Mouse (Mus musculus) heart, postnatal 0 days (tissue): ENCODE results near the gene Med11. TPM values are rescaled to one million over a fixed set of nuclear protein-coding genes. Genes with fewer than 3 reads are reported as not detected.
A peak's percentile ranks its signal among the peaks of the same experiment; 100 is the strongest.

Experiments
- ATAC-seq: fragments of 200-750 bp; cut with Nextera tagmentation; 2 replicates; pipeline ENCODE4 v1.8.0; 2017; ENCODE audit warnings: low read depth, moderate number of reproducible peaks, moderate library complexity; ENCODE audit not compliant: insufficient read depth
- DNase-seq: peaks from one replicate; pipeline ENCODE4 v3.0.0-alpha.2; 2016; ENCODE audit warnings: low spot score
- H3K27ac ChIP-seq: fragments of 300-500 bp; sonication (generic); 2 replicates; pipeline ENCODE4 v1.5.1; 2014; ENCODE audit warnings: low read depth, mild to moderate bottlenecking
- H3K27me3 ChIP-seq: fragments of 300-500 bp; sonication (generic); 2 replicates; pipeline ENCODE4 v1.6.1; 2014; ENCODE audit warnings: low read length, mixed read lengths; ENCODE audit not compliant: control insufficient read depth, insufficient read depth
- H3K36me3 ChIP-seq: fragments of 300-500 bp; sonication (generic); replicated peaks from 2 replicates; pipeline ENCODE4 v1.6.1; 2014; ENCODE audit warnings: low read length, mixed read lengths; ENCODE audit not compliant: control insufficient read depth, insufficient read depth
- H3K4me1 ChIP-seq: fragments of 300-500 bp; sonication (generic); 2 replicates; pipeline ENCODE4 v1.6.1; 2014; ENCODE audit warnings: antibody characterized with exemption; ENCODE audit not compliant: control insufficient read depth, insufficient read depth
- H3K4me2 ChIP-seq: fragments of 300-500 bp; sonication (generic); 2 replicates; pipeline ENCODE4 v1.6.1; 2014; ENCODE audit warnings: low read depth, mild to moderate bottlenecking, low read length, moderate library complexity
- H3K4me3 ChIP-seq: fragments of 300-500 bp; sonication (generic); 2 replicates; pipeline ENCODE4 v1.5.1; 2014; ENCODE audit warnings: low read depth, low read length
- H3K9ac ChIP-seq: fragments of 300-500 bp; sonication (generic); replicated peaks from 2 replicates; pipeline ENCODE4 v1.6.1; 2014; ENCODE audit warnings: low read depth, low read length, mixed read lengths
- H3K9me3 ChIP-seq: fragments of 300-500 bp; sonication (generic); replicated peaks from 2 replicates; pipeline ENCODE4 v1.6.1; 2016; ENCODE audit warnings: low read length; ENCODE audit not compliant: control insufficient read depth
- CTCF ChIP-seq: IDR thresholded peaks from 2 replicates; pipeline ENCODE4 v1.5.1; 2016; ENCODE audit warnings: antibody characterized with exemption, control low read depth, low read depth
- EP300 ChIP-seq: IDR thresholded peaks from 2 replicates; pipeline ENCODE4 v1.6.1; 2016; ENCODE audit warnings: antibody characterized with exemption, low read depth
- WGBS: fragments of 180-500 bp; shearing (Covaris S2); extraction: QIAGEN DNeasy Blood & Tissue Kit; methylation state at CpG from one replicate; pipeline ENCODE4 v1.1.7; 2014; 5-methylcytosine and 5-hydroxymethylcytosine counted together
- microRNA-seq: library from miRNA; unstranded; fragments of <30 nt; microRNA quantifications from one replicate; pipeline ENCODE4, GENCODE M21; 2016
- polyA plus RNA-seq: library from polyadenylated mRNA; unstranded; fragments of >200 nt; fragmentation: Nextera tagmentation; extraction: Ambion mirVana; gene quantifications from 2 replicates; pipeline ENCODE4 v1.2.1, GENCODE M21; 2015
- total RNA-seq: library from RNA; depleted of rRNA; stranded (reverse); fragments of >200 nt; gene quantifications from 2 replicates; pipeline ENCODE4 v1.2.3, GENCODE M21; 2014; ENCODE audit warnings: low replicate concordance; rRNA removed

Med11 gene
- total and polyA plus RNA-seq, 2 experiments from 2014 or later = 13.7 to 28.3 TPM

GRCm38 (mm10) chr11:70499566-70500475, 48.1 kb downstream of the Med11 start:
- no peaks in the 10 kb centered on the region for H3K36me3 ChIP-seq
- no peaks in the 10 kb centered on the region for H3K27me3 ChIP-seq
- DNase-seq = no peak
- H3K4me1 ChIP-seq = no peaks in the 10 kb centered on the region
- no peak overlapping the region for H3K4me2 ChIP-seq
- 59% methylated on average over 14 of the region's 14 CpGs for WGBS
- no peak overlapping the region for H3K9ac ChIP-seq
- no peak overlapping the region for H3K4me3 ChIP-seq
- H3K9me3 ChIP-seq = no peaks in the 10 kb centered on the region
- no peak for ATAC-seq
- TF ChIP-seq EP300 (no peak), CTCF (peak; percentile 34; the same call in 1 of the 2 replicates)
- H3K27ac ChIP-seq = no peak overlapping the region

- TF ChIP-seq EP300 = no peak
- no peak for TF ChIP-seq CTCF
- Histone ChIP-seq H3K36me3 (no peaks in the 10 kb centered on the region), H3K4me1 (no peaks in the 10 kb centered on the region), H3K27me3 (no peaks in the 10 kb centered on the region), H3K9me3 (no peaks in the 10 kb centered on the region), H3K27ac (no peak overlapping the region), H3K4me2 (no peak overlapping the region), H3K4me3 (no peak overlapping the region), H3K9ac (no peak overlapping the region)
- 82% methylated on average over 1 of the region's 1 CpGs for WGBS
- ATAC-seq = no peak
- DNase-seq = no peak
Observed at GRCm38 (mm10) chr11:70500476-70500812, 48.7 kb downstream of the Med11 start.

- no peak for ATAC-seq
- H3K36me3 ChIP-seq = no peaks in the 10 kb centered on the region
Observed at GRCm38 (mm10) chr11:70502018-70502417, 50.3 kb downstream of the Med11 start.

More at GRCm38 (mm10) chr11:70502018-70502417, 50.3 kb downstream of the Med11 start:
- Histone ChIP-seq H3K4me3 (no peak overlapping the region), H3K27ac (no peak overlapping the region), H3K9me3 (no peaks in the 10 kb centered on the region), H3K27me3 (no peaks in the 10 kb centered on the region), H3K9ac (no peak overlapping the region), H3K4me2 (no peak overlapping the region), H3K4me1 (no peaks in the 10 kb centered on the region)
- DNase-seq = no peak
- WGBS = 55% methylated on average over 3 of the region's 3 CpGs
- TF ChIP-seq CTCF (no peak), EP300 (no peak)

Small RNA genes lying within 50 kb of the gene (microRNA-seq; reads per million reads assigned to microRNA genes)
- not detected for gene Mir7115

Other genes starting within 250 kb of the Med11 start
Only the 30 nearest of the 31 such genes appear.
- gene Slc16a11, start 239.2 kb upstream of the Med11 start, total RNA-seq = 3.1 TPM in 1 of 2 replicates, not detected in the other
- 0.25 and 0.58 TPM in 2 replicates for gene Slc16a11, start 239.2 kb upstream of the Med11 start, polyA plus RNA-seq
- gene Slc16a13, start 230.9 kb upstream of the Med11 start, total RNA-seq = 3.1 and 5.5 TPM in 2 replicates
- 4.4 and 4.5 TPM in 2 replicates for gene Slc16a13, start 230.9 kb upstream of the Med11 start, polyA plus RNA-seq
- gene Bcl6b, start 222.1 kb upstream of the Med11 start, total RNA-seq = 12.8 and 44.1 TPM in 2 replicates
- gene Bcl6b, start 222.1 kb upstream of the Med11 start, polyA plus RNA-seq = 16.8 and 18.9 TPM in 2 replicates
- 47.7 and 60.5 TPM in 2 replicates for gene 0610010K14Rik, start 214.0 kb upstream of the Med11 start, total RNA-seq
- gene 0610010K14Rik, start 214.0 kb upstream of the Med11 start, polyA plus RNA-seq = 96.5 and 102 TPM in 2 replicates
- gene Gm21988, start 212.1 kb upstream of the Med11 start, total RNA-seq = 6.8 and 15.2 TPM in 2 replicates
- gene Gm21988, start 212.1 kb upstream of the Med11 start, polyA plus RNA-seq = 7.5 and 8.6 TPM in 2 replicates
- 13.1 and 75.0 TPM in 2 replicates for gene Rnasek, start 212.1 kb upstream of the Med11 start, total RNA-seq
- 311 and 336 TPM in 2 replicates for gene Rnasek, start 212.1 kb upstream of the Med11 start, polyA plus RNA-seq
- gene Alox12, start 196.6 kb upstream of the Med11 start, total RNA-seq = 1.4 and 2.5 TPM in 2 replicates
- 2.3 TPM in 2 replicates for gene Alox12, start 196.6 kb upstream of the Med11 start, polyA plus RNA-seq
- gene Alox12e, start 129.3 kb upstream of the Med11 start, total RNA-seq = not detected in 2 replicates
- 0.05 TPM in 1 of 2 replicates, not detected in the other for gene Alox12e, start 129.3 kb upstream of the Med11 start, polyA plus RNA-seq
- 0.23 TPM in 1 of 2 replicates, not detected in the other for gene Alox15, start 99.9 kb upstream of the Med11 start, total RNA-seq
- gene Alox15, start 99.9 kb upstream of the Med11 start, polyA plus RNA-seq = 0.11 and 0.22 TPM in 2 replicates
- 15.1 and 15.9 TPM in 2 replicates for gene Pelp1, start 41.9 kb upstream of the Med11 start, total RNA-seq
- gene Pelp1, start 41.9 kb upstream of the Med11 start, polyA plus RNA-seq = 10.9 and 11.0 TPM in 2 replicates
- 9.5 and 27.5 TPM in 2 replicates for gene Arrb2, start 19.3 kb upstream of the Med11 start, total RNA-seq
- gene Arrb2, start 19.3 kb upstream of the Med11 start, polyA plus RNA-seq = 4.8 and 6.0 TPM in 2 replicates
- gene Zmynd15, start 7.5 kb downstream of the Med11 start, total RNA-seq = 0.04 and 5.0 TPM in 2 replicates
- 1.3 TPM in 2 replicates for gene Zmynd15, start 7.5 kb downstream of the Med11 start, polyA plus RNA-seq
- 5.9 and 12.8 TPM in 2 replicates for gene Cxcl16, start 8.1 kb downstream of the Med11 start, total RNA-seq
- gene Cxcl16, start 8.1 kb downstream of the Med11 start, polyA plus RNA-seq = 9.8 and 11.3 TPM in 2 replicates
- 0.34 and 8.6 TPM in 2 replicates for gene Tm4sf5, start 53.3 kb downstream of the Med11 start, total RNA-seq
- 7.6 and 7.8 TPM in 2 replicates for gene Tm4sf5, start 53.3 kb downstream of the Med11 start, polyA plus RNA-seq
- gene Vmo1, start 62.7 kb downstream of the Med11 start, total RNA-seq = not detected in 2 replicates
- 0.18 and 0.55 TPM in 2 replicates for gene Vmo1, start 62.7 kb downstream of the Med11 start, polyA plus RNA-seq
- not detected in 2 replicates for gene Gltpd2, start 67.3 kb downstream of the Med11 start, total RNA-seq
- 0.34 TPM in 1 of 2 replicates, not detected in the other for gene Gltpd2, start 67.3 kb downstream of the Med11 start, polyA plus RNA-seq
- 474 and 521 TPM in 2 replicates for gene Psmb6, start 73.4 kb downstream of the Med11 start, total RNA-seq
- gene Psmb6, start 73.4 kb downstream of the Med11 start, polyA plus RNA-seq = 640 and 644 TPM in 2 replicates
- not detected in 2 replicates for gene Gm40193, start 81.0 kb downstream of the Med11 start, total RNA-seq
- gene Gm40193, start 81.0 kb downstream of the Med11 start, polyA plus RNA-seq = not detected in 2 replicates
- gene Pld2, start 88.1 kb downstream of the Med11 start, total RNA-seq = 14.5 and 18.5 TPM in 2 replicates
- 5.4 and 6.8 TPM in 2 replicates for gene Pld2, start 88.1 kb downstream of the Med11 start, polyA plus RNA-seq
- 20.4 and 38.0 TPM in 2 replicates for gene Mink1, start 111.0 kb downstream of the Med11 start, total RNA-seq
- 5.0 and 5.2 TPM in 2 replicates for gene Mink1, start 111.0 kb downstream of the Med11 start, polyA plus RNA-seq
- gene 4930544D05Rik, start 163.9 kb downstream of the Med11 start, total RNA-seq = not detected in 2 replicates
- not detected in 2 replicates for gene 4930544D05Rik, start 163.9 kb downstream of the Med11 start, polyA plus RNA-seq
- gene Chrne, start 167.3 kb downstream of the Med11 start, total RNA-seq = not detected in 2 replicates
- gene Chrne, start 167.3 kb downstream of the Med11 start, polyA plus RNA-seq = not detected in 2 replicates
- 0.08 TPM in 1 of 2 replicates, not detected in the other for gene Gp1ba, start 187.2 kb downstream of the Med11 start, total RNA-seq
- 0.26 and 0.27 TPM in 2 replicates for gene Gp1ba, start 187.2 kb downstream of the Med11 start, polyA plus RNA-seq
- 48.3 and 66.3 TPM in 2 replicates for gene Rnf167, start 195.3 kb downstream of the Med11 start, total RNA-seq
- gene Rnf167, start 195.3 kb downstream of the Med11 start, polyA plus RNA-seq = 61.8 and 62.5 TPM in 2 replicates
- gene Slc25a11, start 195.6 kb downstream of the Med11 start, total RNA-seq = 530 and 532 TPM in 2 replicates
- 446 and 451 TPM in 2 replicates for gene Slc25a11, start 195.6 kb downstream of the Med11 start, polyA plus RNA-seq
- gene Pfn1, start 202.7 kb downstream of the Med11 start, total RNA-seq = 924 and 959 TPM in 2 replicates
- 903 and 932 TPM in 2 replicates for gene Pfn1, start 202.7 kb downstream of the Med11 start, polyA plus RNA-seq
- 1,315 and 1,376 TPM in 2 replicates for gene Eno3, start 205.3 kb downstream of the Med11 start, total RNA-seq
- gene Eno3, start 205.3 kb downstream of the Med11 start, polyA plus RNA-seq = 1,204 and 1,224 TPM in 2 replicates
- gene Spag7, start 217.5 kb downstream of the Med11 start, total RNA-seq = 42.0 and 53.9 TPM in 2 replicates
- gene Spag7, start 217.5 kb downstream of the Med11 start, polyA plus RNA-seq = 154 and 175 TPM in 2 replicates
- 8.7 and 9.5 TPM in 2 replicates for gene Camta2, start 236.2 kb downstream of the Med11 start, total RNA-seq
- 10.5 and 10.7 TPM in 2 replicates for gene Camta2, start 236.2 kb downstream of the Med11 start, polyA plus RNA-seq
- gene Inca1, start 248.2 kb downstream of the Med11 start, total RNA-seq = 0.23 and 1.9 TPM in 2 replicates
- gene Inca1, start 248.2 kb downstream of the Med11 start, polyA plus RNA-seq = 3.9 and 4.0 TPM in 2 replicates